Mouse (Mus musculus) CD4-positive naive resting alpha-beta T cell, adult 57 days (primary cell): ENCODE measurements around the gene Arhgap15. TPM values are rescaled to one million over a fixed set of nuclear protein-coding genes. Genes with fewer than 3 reads are reported as not detected.

Experiments
- total RNA-seq: library from RNA; stranded (reverse); gene quantifications from one replicate; pipeline ENCODE4 v1.2.4, GENCODE M21; 2023

The Arhgap15 gene
- total RNA-seq, result 313 TPM

DNA sequence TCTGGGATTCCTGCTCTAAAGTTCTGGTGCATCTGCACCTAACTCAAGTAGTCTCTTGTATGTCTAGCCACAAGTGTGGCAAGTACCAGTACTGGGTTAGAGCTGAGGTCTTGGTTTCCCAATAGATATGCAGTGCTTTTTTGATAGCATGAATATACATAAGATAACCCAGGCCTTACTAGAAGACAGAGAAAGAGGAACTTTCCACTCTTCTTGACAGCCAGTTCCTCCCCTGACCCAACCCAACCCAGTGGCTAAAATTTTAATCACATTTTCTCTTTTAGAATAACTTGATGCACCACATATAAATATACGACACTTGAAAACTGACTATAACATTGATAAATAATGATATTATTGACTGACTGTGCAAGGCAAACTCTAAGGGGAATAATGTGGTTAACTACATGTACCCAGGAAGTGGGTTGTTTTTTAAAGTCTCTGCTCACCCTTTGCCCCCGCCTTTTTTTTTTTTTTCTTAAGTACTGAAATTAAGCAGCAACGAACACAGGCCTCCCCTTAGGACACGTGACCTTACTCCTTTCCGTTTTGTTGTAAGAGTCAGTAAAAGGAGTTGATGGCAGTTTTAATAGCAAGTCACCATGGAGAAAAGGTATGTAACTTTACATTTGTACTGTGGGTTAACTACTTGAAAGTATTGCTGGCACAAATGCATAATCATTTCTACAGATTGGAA lies at the start of gene Arhgap15:
Gene Arhgap15 (plus strand): TSS at position 538 of the 697 bp plus-strand sequence.

Other genes starting within 250 kb of the Arhgap15 start
- 2.0 TPM for gene Kynu, start 193.5 kb upstream of the Arhgap15 start, total RNA-seq